Mouse (Mus musculus): ENCODE data around the gene Cds2. TPM values are rescaled to one million over a fixed set of nuclear protein-coding genes. Genes with fewer than 3 reads are reported as not detected.
A peak's percentile ranks its signal among the peaks of the same experiment; 100 is the strongest.

Gene Cds2
- polyA plus RNA-seq, 1 experiment from 2014 or later, result 22.9 TPM

DNA sequence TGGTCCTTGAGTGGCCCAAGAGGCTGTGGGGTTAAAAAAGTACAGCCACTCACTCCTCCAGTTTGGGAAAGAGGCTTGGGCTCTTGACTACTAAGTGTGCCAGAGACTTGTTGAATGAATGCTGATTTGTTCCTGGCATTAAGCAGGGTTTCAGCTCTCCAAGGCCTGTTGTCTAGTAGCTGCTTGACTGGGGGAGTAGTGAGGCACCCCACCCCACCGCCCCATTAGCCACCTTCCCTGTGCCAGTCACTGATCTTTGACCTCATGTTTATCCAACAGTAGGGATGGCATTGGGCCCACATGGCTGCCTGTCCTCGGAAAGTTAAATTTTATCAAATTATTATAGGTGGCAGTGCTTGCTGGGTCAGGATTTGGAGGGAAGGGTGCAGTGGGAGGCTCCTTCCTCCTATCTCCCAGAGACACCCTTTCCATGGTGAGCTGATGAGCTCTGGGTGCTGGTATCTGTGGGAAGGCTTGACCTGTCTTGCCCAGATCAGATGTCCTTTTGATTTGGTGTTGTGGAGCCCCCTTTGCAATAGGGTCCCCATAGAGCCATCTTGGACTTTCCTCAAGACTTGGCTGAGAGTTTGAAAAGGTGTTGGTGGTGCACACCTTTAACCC is 7.5 kb downstream of the Cds2 start:
- Histone ChIP-seq H3K4me2 (no peak overlapping the region), H3K27me3 (no peaks in the 10 kb centered on the region), H3K9me3 (no peaks in the 10 kb centered on the region), H3K4me3 (no peak overlapping the region), H3K36me3 (no peaks in the 10 kb centered on the region), H3K9ac (no peak overlapping the region), H3K4me1 (no peaks in the 10 kb centered on the region), H3K27ac (no peak overlapping the region)
- no peak for ATAC-seq (ENCODE audit: insufficient number of reproducible peaks, low FRiP score, low TSS enrichment, low read depth)
- WGBS, result 93% methylated on average over 2 of the region's 2 CpGs

DNA sequence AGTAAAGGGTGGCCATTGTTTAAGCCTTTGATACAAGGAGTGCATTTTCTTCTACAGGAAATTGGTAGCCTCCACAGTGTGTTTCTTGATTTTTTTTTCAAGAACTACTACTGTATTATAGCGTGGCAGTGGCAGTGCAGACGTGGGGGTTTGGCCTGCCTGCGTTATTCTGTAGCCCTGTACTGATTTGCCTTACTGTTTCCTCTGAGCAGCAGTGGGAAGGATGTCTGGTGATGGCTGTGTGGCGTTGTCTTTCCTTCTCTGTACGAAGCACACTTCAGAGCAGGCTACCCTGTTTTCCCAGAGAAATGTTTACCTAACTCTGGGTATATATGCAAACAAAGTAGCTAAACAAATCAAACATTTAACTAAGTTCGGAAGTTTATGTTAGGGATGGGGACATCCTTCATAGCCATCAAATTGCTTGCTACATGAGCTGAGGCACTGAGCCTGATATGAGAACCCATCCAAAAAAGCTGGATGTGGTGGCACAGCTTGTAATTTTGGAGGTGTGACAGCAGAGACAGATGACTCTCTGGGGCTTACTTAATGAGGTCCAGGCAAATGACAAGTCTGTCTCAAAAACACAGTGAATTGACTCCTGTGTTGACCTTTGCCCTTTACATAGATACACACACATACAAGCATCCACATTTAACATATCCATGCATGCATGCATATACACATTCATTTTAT is 9.9 kb downstream of the Cds2 start:
- H3K9me3 ChIP-seq, result no peaks in the 10 kb centered on the region
- no peaks in the 10 kb centered on the region for H3K36me3 ChIP-seq
- H3K27me3 ChIP-seq, result no peaks in the 10 kb centered on the region
- no peaks in the 10 kb centered on the region for H3K4me1 ChIP-seq
- H3K4me2 ChIP-seq, result no peak overlapping the region
- WGBS, result 62% methylated on average over 6 of the region's 6 CpGs
- H3K4me3 ChIP-seq, result no peak overlapping the region
- ATAC-seq (ENCODE audit: insufficient number of reproducible peaks, low FRiP score, low TSS enrichment, low read depth), result no peak
- H3K9ac ChIP-seq, result no peak overlapping the region
- no peak overlapping the region for H3K27ac ChIP-seq

DNA sequence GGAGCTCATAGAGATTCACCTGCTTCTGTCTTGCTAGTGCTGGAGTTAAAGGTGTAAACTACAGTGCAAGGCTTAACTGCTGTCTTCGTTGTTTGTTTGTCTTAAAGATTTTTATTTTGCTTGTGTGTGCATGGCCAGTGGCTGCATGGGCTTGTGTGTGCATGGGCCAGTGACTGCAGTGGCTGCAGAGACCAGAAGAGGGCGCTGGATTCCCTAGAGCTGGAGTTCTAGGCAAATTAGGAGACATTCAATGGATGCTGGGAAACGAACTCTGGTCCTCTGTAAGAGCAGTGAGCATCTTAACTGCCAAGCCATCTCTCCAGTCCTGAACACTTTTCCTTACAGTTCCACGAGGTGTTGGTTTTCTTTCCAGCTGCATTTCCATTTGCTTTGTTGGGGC is 12.6 kb downstream of the Cds2 start:
- Histone ChIP-seq H3K27ac (no peak overlapping the region), H3K9ac (no peak overlapping the region), H3K27me3 (no peaks in the 10 kb centered on the region), H3K36me3 (0 out of 2 replicates have a peak, but pooled peaks cover 4% of the 10 kb centered on the region), H3K4me3 (no peak overlapping the region), H3K9me3 (no peaks in the 10 kb centered on the region), H3K4me2 (no peak overlapping the region), H3K4me1 (no peaks in the 10 kb centered on the region)
- 75% methylated on average over 4 of the region's 4 CpGs for WGBS
- ATAC-seq (ENCODE audit: insufficient number of reproducible peaks, low FRiP score, low TSS enrichment, low read depth), result no peak

DNA sequence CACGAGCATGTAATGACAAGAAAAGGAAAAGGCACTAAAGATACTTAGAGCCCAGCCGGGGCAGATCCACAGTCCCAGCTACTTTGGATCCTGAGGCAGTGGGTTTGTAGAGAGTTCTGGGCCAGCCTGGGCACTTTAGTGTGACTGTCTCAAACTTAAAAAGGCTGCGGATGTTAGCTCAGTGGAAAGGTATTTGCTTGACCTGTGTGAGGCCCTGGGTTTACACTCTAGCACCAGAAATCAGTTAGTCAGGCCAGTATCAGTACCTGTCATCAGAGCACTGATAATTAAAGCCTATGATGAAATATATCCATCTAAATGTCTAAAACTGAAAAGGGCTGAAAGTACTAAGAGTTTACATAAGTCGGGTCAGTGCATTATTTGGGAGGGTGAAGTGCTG is 13.3 kb downstream of the Cds2 start:
- Histone ChIP-seq H3K4me2 (no peak overlapping the region), H3K36me3 (0 out of 2 replicates have a peak, but pooled peaks cover 4% of the 10 kb centered on the region), H3K4me1 (no peaks in the 10 kb centered on the region), H3K4me3 (no peak overlapping the region), H3K27me3 (no peaks in the 10 kb centered on the region), H3K27ac (no peak overlapping the region), H3K9me3 (no peaks in the 10 kb centered on the region), H3K9ac (no peak overlapping the region)
- WGBS, result 71% methylated on average over 4 of the region's 4 CpGs
- ATAC-seq (ENCODE audit: insufficient number of reproducible peaks, low FRiP score, low TSS enrichment, low read depth), result no peak

DNA sequence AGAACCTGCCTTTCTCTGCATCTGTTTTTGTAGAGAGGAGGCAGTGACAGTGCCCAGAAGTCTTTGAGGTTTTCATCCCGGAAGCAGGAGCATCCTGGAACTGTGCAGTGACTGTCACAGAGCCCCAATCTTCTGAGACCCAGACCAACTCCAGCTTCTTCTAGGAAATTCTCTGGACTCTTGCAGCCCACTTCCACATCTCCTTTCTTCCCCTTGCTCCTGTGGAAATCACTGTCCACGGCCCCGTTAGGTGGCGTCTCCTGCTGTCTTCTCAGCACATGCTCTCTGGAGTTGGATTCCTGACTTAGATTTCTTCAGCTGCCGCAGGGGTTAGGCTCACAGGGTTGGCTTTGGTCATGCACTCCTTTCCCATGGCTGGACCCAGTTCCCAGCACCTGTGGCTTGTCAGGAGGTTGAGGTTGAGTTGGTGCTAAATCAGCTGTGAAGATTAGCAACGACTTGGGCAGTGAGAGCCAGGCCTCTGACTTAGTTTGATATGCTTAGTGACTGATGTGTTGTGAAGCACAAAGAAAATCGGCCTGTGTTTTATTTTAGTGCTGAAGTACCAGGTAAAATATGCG is 15.4 kb downstream of the Cds2 start:
- ATAC-seq (ENCODE audit: insufficient number of reproducible peaks, low FRiP score, low TSS enrichment, low read depth), result no peak
- H3K4me2 ChIP-seq, result no peak overlapping the region
- 75% methylated on average over 8 of the region's 8 CpGs for WGBS

DNA sequence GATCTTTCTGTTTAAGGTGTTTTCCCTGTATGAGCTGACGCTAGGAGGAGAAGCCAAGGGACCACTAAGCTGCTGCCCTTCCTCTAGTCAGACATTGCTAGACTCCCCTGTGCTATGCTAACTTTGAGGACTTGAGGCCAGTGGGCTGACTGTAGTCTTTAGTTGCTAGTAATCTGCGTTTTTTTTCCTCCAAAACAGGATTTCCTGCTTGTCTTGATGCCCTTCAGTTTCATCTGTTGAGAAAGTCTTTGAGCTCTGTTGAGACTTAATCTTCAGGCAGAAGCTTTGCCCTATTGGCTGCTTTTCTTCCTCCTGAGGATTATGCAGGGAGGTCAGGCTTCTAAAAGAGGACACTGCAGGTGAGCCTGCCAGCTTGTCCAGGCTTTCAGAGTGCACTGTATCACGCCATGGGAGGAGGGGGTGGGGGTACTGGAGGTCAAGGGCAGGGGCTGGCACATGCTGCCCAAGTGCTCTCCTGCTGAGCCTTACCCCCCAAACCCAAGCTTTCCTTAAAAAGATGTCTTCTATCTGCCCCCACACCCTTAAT is 16.5 kb downstream of the Cds2 start:
- H3K4me1 ChIP-seq, result peaks cover 22% of the 10 kb centered on the region
- no peaks in the 10 kb centered on the region for H3K27me3 ChIP-seq
- WGBS, result 79% methylated on average over 3 of the region's 3 CpGs
- H3K4me2 ChIP-seq, result no peak overlapping the region
- H3K9me3 ChIP-seq, result no peaks in the 10 kb centered on the region
- H3K4me3 ChIP-seq, result no peak overlapping the region
- H3K9ac ChIP-seq, result no peak overlapping the region
- no peak overlapping the region for H3K27ac ChIP-seq
- ATAC-seq (ENCODE audit: insufficient number of reproducible peaks, low FRiP score, low TSS enrichment, low read depth), result no peak
- H3K36me3 ChIP-seq, result 0 out of 2 replicates have a peak, but pooled peaks cover 4% of the 10 kb centered on the region

More for the DNA sequence above, 15.4 kb downstream of the Cds2 start:
- no peak overlapping the region for H3K4me3 ChIP-seq
- no peak overlapping the region for H3K27ac ChIP-seq
- H3K4me1 ChIP-seq, result peaks cover 14% of the 10 kb centered on the region
- H3K36me3 ChIP-seq, result 0 out of 2 replicates have a peak, but pooled peaks cover 4% of the 10 kb centered on the region
- no peaks in the 10 kb centered on the region for H3K9me3 ChIP-seq
- H3K9ac ChIP-seq, result no peak overlapping the region
- no peaks in the 10 kb centered on the region for H3K27me3 ChIP-seq

DNA sequence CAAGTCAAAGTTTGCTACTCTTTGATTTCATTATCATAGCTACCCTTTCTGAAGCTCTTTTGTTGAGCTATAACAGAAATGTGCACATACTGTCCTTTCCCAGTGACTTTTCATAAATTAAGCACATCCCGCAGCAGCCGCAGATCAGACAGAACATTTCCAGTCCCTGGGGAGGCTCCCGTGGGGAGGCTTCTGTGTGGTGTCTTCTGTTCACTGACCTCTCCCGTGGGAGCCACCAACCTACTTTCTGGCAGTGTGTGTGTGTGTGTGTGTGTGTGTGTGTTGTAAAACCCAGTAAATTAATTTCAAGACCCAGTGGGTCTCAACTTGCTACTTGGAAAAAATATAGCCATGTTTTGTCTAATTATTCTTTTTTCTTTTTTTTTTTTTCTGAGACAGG is 17.0 kb downstream of the Cds2 start:
- no peak overlapping the region for H3K4me3 ChIP-seq
- H3K36me3 ChIP-seq, result 0 out of 2 replicates have a peak, but pooled peaks cover 4% of the 10 kb centered on the region
- 83% methylated on average over 4 of the region's 4 CpGs for WGBS
- H3K27ac ChIP-seq, result no peak overlapping the region
- no peaks in the 10 kb centered on the region for H3K27me3 ChIP-seq
- no peaks in the 10 kb centered on the region for H3K9me3 ChIP-seq
- peaks cover 24% of the 10 kb centered on the region for H3K4me1 ChIP-seq
- no peak for ATAC-seq (ENCODE audit: insufficient number of reproducible peaks, low FRiP score, low TSS enrichment, low read depth)
- no peak overlapping the region for H3K4me2 ChIP-seq
- H3K9ac ChIP-seq, result no peak overlapping the region

DNA sequence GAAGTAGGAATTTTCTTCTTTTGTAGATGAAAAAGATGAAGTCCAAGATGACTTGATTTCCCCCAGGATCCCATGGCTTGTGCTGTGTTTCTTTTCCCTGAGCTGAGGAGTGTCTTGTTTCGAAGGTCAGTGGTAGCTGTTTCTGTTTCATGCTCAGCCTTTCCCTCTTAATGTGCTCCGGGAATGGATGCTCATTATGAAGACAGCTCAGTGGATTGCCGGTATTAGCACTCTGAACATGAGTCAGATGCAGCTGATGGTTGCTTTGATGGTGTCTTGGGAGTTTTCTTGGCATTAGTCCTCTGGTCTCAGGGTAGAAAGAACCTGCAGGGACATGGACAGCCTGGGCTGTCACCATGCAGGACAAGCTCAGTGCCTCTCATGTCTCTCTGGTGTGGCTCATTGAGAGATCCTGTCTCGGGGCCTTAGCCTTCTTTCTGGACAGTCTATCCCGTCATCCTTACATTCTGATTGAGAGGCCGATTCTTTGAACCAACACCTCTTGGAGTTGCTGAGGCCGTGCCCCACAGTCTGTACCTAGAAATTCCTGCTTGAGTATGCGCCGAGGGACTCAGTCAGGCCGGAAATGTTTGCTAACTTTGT is 17.7 kb downstream of the Cds2 start:
- 91% methylated on average over 10 of the region's 10 CpGs for WGBS
- ATAC-seq (ENCODE audit: insufficient number of reproducible peaks, low FRiP score, low TSS enrichment, low read depth), result no peak
- H3K4me2 ChIP-seq, result no peak overlapping the region

DNA sequence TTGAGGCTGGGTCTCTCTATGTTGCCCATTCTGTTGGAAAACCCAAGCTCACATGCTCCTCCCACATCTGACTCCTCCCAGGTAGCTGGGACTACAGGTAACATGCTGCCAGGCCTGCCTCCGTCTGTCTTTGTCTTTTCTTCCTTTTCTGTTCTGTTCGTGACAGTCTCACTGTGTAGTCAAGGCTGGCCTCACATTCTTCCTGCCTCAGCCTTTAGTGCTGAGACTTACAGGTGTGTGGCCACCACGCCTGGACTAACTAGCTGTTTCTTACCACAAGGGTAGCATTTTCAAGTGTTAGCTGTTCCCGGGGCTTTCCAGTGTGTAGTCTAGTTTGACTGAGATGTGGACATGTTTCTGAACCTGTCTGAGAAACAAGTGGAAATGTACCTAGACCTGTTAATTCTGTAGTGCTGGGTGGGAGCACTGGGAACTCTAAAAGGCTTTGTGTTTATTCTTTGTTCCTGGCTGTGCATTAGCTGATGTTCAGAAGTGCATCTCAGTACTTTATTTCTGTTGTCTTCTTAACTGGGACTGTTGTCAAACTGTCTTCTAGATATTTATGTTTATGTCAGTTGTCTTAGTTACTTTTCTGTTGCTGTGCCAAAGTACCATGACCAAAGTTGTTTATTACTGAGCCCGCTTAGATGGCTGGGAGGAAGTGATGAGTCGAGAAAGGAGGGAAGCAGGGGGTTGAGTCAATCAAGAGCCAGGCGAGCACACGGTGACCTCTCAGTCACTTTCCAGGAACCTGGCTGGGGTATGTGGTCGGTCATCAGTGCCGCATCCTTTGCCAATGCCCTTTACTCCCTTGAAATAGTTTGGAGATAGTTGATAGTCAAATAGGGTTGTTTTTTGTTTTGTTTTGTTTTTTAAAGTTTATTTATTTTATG is 18.9 kb downstream of the Cds2 start:
- Histone ChIP-seq H3K27ac (no peak overlapping the region), H3K9ac (no peak overlapping the region), H3K36me3 (0 out of 2 replicates have a peak, but pooled peaks cover 4% of the 10 kb centered on the region), H3K27me3 (no peaks in the 10 kb centered on the region), H3K4me2 (no peak overlapping the region), H3K4me1 (peaks cover 25% of the 10 kb centered on the region), H3K9me3 (no peaks in the 10 kb centered on the region), H3K4me3 (no peak overlapping the region)
- no peak for ATAC-seq (ENCODE audit: insufficient number of reproducible peaks, low FRiP score, low TSS enrichment, low read depth)
- 70% methylated on average over 10 of the region's 10 CpGs for WGBS

More for the DNA sequence above, 17.7 kb downstream of the Cds2 start:
- Histone ChIP-seq H3K27ac (no peak overlapping the region), H3K27me3 (no peaks in the 10 kb centered on the region), H3K4me1 (peaks cover 25% of the 10 kb centered on the region), H3K36me3 (0 out of 2 replicates have a peak, but pooled peaks cover 4% of the 10 kb centered on the region), H3K9me3 (no peaks in the 10 kb centered on the region), H3K4me3 (no peak overlapping the region), H3K9ac (no peak overlapping the region)

DNA sequence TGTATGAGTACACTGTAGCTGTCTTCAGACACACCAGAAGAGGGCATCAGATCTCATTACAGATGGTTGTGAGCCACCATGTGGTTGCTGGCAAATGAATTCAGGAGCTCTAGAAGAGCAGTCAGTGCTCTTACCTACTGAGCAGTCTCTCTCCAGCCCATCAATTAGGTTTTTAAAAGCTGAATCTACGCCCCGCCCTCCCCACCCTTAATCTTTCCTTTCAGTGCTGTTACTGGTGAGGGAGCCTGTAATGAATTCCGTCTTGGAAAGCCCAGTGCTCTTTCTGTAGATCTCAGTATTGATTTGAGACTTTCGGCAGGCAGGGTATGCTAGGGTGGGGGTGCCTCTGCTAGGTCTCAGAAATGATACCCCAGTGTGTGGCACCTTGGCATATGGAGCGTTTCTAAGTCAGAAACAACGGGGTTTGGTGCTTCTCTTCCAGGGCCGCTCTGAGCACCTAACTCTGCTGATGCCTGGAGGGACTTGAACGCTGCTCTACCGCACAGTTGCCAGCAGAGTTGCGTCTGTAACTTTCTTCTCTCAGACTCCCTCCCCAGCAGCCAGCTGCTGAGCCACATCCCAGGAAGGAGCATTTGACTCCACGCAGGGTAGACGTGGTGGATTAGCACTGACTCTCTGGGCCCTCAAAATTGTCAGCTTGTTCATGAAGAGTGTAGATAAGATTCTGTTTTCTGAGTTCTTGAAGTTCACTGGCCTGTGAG is 19.7 kb downstream of the Cds2 start:
- no peak for ATAC-seq (ENCODE audit: insufficient number of reproducible peaks, low FRiP score, low TSS enrichment, low read depth)
- H3K4me1 ChIP-seq, result peaks cover 25% of the 10 kb centered on the region
- no peaks in the 10 kb centered on the region for H3K27me3 ChIP-seq

More for the DNA sequence above, 19.7 kb downstream of the Cds2 start:
- no peak overlapping the region for H3K4me2 ChIP-seq
- peak overlapping the region; percentile 44 for H3K27ac ChIP-seq
- H3K9me3 ChIP-seq, result no peaks in the 10 kb centered on the region; the same call in 1 of the 2 replicates
- H3K4me3 ChIP-seq, result no peak overlapping the region
- WGBS, result 26% methylated on average over 12 of the region's 12 CpGs
- no peak overlapping the region for H3K9ac ChIP-seq
- H3K36me3 ChIP-seq, result 0 out of 2 replicates have a peak, but pooled peaks cover 4% of the 10 kb centered on the region
